Mouse (Mus musculus) left cerebral cortex, adult 18-20 months (tissue): ENCODE data around the gene BC048403. TPM values are rescaled to one million over a fixed set of nuclear protein-coding genes. Genes with fewer than 3 reads are reported as not detected.

ENCODE experiments used
- DNase-seq, 2 experiments: peaks; one replicate each; pipeline ENCODE4 v3.0.0; 2021 to 2022; ENCODE audit warnings: low spot score in 2 of 2, mixed read lengths in 1 of 2
- long read RNA-seq, 2 experiments: library from polyadenylated mRNA; stranded (forward); transcript quantifications; one replicate each; pipeline ENCODE4 v2.0.0; 2021
- total RNA-seq, 2 experiments: library from RNA; stranded (reverse); gene quantifications; 2 replicates each; pipeline ENCODE4 v1.2.3; 2021

The BC048403 gene
- 10 to 100 TPM; 10.1 TPM for total RNA-seq
- long read RNA-seq, experiment 1, partial matches to known transcripts, result 0 of 4 reads
- long read RNA-seq, experiment 1, other reads (novel, unspliced or antisense), result 0 of 4 reads
- long read RNA-seq, experiment 2, transcript BC048403-201 (3 exons, 3,123 nt), result major isoform, 6 of 7 reads
- long read RNA-seq, experiment 2, partial matches to known transcripts, result 0 of 7 reads
- long read RNA-seq, experiment 2, other reads (novel, unspliced or antisense), result 0 of 7 reads

- DNase-seq, result peak; percentile 85 to 89
These were observed at the start of gene BC048403 for GRCm38 (mm10) chr10:121739548-121740505. BC048403 (plus strand) TSS chr10:121739937.

DNA sequence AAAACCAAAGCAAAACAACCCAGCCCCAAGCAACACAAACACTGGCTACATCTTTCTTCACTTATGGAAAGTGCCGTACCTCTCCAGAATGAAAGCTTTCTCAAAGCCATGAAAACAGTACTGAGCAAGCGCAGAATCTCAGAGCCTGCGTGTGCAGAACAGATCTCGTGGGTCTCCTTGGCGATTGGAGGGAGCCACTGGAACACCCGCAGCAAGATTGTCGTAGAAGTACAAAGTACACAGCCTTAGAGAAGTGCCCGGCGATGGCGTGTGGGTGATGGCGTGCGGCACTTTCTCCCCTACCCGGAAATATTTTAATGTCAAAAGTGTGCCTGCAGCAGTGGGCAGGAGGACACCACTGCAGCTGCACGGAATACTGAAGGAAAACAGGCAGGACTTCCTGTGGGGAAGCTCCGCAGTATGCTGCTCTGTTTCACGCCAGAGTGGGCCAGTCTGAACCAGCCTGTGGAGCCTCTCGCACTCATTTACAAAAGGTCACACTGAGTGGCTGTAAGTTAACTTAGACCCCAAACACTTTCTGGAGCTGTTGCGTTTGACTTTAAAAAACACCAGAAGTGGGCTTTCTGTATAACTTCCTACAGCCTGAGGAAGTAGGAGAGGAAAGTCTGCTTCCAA is 46.7 kb upstream of the BC048403 start:
- DNase-seq, result no peak

DNA sequence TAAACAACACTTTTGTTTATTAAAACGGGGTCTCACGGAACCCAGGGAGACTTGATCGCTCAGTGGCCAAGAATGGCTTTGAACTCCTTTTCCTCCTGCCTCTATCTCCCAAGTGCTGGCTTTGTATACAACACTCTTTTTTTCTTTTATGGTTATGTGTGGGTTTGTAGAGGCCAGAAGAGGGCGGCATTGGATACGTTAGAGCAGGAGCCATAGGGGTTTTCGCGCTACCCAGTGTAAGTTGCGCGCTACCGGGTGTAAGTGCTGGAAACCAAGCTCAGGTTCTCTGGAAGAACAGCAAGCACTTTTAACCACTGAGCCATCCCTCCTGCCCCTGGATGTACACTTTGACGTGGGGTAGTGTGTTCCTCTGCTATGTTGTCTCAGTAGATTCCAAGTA is 45.2 kb upstream of the BC048403 start:
- no peak for DNase-seq

- peak in 1 of 2 experiments; percentile 51 for DNase-seq
These were observed 38.2 kb upstream of the BC048403 start for GRCm38 (mm10) chr10:121701296-121702248.

DNA sequence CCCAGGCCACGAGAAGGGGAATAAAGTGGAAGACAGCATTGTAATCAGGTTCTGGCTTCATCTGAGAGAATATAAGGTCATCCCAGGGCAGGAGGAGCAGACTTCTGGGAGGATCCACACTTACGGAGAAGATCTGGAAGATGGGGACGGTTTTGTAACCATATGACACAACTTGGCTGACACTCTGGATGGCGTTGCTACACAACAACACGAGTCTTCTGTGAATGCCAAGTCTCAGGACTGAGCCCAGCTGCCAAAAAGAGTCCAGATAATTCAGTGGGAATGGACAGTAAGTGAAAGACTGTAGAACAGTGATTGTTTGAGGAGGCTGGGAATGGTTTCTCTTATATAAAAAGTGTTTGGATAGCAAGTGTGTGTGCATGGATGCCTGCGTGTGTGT is 36.1 kb upstream of the BC048403 start:
- no peak for DNase-seq

DNA sequence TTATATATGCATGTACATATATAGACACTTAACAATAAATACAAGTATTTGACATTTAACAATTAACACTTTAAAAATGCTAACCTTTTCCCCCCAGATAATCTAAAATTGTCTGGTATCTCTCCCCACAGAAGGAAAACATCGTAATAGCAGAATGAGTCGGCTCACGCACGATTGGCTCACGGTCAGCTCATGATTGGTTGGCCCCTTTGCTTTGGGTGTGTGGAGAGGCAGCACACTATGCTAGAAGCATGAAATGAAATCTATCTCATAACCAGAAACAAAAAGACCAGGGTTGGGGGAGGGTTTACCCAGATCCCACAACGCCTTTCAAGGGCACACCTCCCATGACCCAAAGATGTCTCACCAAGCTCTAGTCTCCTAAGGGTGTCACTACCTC is 34.9 kb upstream of the BC048403 start:
- DNase-seq, result no peak

GRCm38 (mm10) chr10:121705399-121706163 is 34.2 kb upstream of the BC048403 start:
- DNase-seq, result no peak

DNA sequence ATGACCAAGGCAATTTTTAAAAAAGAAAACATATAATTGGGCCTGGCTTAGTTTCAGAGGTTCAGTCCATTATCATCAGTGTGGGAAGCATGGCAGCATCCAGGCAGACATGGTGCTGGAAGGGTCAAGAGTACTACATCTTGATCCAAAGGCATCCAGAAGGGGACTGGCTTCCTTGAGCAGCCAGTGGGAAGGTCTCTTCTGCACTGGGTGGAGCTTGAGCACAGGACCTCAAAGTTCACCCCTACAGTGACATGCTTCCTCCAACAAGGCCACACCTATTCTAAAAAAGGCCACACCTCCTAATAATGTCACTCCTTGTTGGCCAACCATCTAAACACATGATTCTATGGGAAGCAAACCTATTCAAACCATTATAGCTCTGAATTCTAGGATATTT is 22.9 kb upstream of the BC048403 start:
- DNase-seq, result no peak

DNA sequence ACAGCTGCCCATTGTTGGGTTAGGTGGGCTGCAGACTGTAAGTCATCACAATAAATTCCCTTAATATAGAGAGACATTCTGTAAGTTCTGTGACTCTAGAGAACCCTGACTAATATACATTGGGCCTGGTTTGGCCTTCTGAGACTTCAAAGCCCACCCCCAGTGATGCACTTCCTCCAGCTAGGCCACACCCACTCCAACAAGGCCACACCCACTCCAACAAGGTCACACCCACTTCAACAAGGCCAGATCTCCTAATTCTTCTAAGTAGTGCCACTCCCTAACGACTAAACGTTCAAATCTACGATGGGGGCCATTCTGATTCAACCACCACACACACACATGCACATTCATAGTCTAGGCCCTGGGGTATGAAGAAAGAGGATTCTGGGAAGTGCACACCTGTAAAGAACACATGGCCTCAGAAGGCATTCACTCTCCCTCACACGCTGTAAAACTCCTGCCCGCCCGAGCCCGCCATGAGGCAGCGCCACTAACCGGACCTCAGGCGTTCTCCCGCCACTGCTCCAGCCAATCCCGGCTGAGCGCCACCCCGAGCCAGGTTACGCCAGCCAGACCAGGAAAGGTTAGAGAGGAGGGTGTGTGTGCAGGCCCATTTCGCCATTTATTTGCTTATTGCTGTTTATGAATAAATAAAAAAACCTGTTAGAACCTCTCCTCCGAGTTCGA is 20.7 kb upstream of the BC048403 start:
- DNase-seq, result no peak

DNA sequence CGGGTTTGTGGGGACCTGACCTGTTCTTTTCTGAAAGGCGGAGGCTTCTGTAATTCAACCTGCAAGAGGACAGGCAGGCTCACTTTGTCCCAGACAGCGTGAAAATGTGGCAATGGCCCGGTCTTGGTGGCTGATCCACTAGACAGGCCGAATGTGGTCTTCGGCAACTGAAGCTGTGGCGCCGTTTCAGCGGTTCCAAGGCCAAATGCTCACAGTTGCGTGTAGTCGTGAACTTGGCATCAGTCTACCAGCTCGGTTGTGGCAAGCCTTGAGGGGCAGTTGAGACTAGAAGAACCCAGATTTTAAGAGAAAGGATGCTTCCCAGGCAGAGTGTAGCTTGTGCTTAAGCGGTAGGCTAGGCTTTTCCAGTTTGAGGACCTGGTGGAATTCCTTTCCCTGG is 19.0 kb upstream of the BC048403 start:
- no peak for DNase-seq

DNA sequence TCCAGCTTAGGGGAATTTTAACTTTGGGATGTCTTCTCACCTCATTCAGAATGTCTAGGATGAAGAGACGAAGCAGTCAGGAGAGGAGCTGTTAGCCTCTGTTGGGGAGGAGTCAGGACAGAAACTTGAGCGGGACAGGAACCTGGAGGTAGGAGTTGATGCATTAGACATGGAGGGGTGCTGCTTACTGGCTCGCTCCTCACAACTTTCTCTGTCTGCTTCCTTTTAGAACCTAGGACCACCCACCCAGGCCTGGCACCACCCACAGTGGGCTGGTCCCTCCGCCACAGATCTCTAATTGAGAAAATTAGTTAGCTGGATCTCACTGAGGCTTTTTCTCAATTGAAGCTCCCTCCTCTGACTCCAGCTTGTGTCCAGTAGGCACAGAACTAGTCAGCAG is 13.2 kb upstream of the BC048403 start:
- no peak for DNase-seq

DNA sequence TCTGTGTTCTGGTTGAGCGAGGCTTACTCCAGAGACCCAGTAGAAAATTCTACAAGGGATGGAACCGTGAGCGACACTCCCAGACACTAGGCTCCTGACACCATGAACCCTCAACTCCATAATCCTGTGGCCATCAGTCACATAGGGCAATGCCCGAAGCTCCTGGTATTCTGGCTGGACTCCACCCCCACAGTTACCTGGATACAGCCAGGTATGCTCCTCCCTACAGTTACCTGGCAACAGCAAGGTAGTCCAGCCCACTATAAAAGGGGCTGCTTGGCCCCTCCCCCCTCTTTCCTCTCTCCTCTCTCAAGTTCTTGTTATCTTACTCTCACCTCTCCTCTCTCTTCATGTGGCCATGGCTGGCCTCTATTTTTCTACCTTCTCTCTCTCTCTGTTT is 12.6 kb upstream of the BC048403 start:
- no peak for DNase-seq

DNA sequence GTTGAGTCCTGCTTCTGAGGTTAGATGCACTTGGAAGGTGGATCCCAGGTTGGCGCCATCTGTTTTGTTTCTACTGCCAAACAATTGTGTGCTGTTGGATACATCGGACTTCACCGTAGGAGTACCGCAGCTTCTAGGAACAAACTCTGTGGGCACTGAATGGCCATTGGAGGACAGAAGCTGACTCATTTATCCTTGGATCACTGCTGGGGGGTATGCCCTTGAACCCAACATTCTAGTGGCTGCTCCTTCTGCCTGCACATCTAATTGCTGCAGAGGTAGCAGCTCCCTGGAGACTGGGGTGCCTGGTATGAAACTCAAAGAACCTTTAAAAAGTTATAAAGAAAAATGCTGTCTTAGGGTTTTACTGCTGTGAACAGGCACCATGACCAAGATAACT is 11.5 kb upstream of the BC048403 start:
- DNase-seq, result no peak

- DNase-seq, result no peak
These were observed 8.6 kb upstream of the BC048403 start for GRCm38 (mm10) chr10:121731048-121731725.

DNA sequence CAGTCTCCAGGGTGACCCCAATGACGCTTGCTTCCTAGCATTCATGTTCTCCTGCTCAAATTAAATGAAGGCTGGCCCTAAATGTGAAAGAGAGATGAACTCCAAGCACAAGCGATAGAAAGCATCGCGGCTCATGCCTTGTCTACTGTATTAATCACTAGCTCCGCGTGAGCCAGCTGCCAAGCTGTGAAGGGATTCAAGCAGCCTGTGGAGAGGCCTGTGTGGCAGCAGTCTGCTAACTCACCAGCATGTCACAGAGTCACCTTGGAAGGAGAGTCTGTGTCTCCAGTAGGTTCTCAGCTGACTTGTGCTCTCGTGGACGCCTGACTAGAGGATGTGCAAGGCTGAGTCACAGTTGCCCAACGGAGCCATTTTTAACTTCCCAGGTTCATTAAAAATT is 7.2 kb upstream of the BC048403 start:
- DNase-seq, result no peak

DNA sequence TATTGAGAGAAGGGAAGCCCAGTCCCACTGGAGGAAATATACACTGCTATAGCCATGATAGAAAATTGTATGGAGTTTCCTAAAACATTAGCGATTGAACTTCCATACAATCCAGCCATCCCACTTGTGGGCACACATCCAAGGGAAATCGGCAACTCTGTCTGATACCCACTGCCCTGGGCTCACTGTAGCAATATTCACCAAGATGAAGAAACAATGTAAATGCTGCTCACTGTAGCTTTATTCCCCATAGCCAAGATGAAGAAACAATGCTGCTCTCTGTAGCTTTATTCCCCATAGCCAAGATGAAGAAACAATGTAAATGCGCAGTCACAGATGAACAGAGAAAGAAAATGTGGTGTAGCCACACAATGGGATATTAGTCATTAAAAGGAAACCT is 2.5 kb upstream of the BC048403 start:
- no peak for DNase-seq

DNA sequence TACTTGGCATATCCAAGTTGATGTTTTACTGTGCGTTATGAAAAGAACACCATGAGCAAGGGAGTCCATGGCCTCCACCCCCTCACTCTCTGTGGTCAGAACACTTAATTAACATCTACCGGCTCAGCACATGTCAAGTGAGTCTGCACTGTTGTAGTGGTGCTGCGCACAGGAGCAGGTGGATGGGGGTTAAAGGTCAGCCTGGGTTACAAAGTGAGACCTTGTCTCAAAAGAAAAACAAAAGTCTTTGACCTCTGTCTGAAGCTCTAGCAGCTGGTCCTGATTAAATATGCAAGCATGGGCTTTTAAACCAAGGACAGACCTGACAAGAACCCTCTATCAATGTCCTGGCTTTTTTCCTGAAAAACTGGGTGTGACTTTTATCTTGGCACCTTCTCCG is 2.6 kb downstream of the BC048403 start:
- DNase-seq, result no peak

DNA sequence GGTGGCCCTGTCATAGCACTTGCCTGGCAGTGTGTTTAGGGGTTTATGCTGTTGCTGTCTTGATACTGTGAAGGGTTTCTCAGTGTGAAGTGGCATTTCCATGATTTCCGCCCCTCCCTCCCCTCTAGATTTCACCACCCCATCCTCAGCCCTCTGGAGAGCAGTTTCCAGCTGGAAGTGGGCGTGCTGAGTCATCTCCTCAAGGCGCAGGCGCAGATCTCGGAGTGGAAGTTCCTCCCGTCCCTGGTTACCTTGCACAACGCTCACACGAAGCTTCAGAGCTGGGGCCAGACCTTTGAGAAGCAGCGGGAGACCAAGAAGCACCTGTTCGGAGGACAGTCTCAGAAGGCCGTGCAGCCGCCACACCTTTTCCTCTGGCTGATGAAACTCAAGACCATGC is 10.4 kb downstream of the BC048403 start:
- peak; percentile 80 to 81 for DNase-seq

DNA sequence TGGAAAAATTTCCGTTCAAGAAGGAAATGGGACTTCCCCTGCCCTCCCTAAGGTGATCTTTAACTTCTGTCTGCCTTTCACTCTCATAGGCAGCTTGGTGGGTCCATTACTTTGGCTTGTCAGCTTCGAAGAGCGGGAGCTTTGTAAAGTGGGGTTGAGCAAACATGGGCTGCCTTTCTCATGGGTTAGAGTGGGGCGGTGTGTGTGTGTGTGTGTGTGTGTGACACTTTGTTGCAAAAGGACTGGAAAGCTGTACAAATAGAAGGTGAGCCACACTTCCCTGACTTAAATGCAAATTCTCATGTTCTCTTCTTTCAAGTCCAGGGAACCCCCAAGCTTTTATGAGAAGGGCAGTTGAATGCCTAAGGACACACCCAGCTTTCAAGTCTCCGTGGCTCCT is 14.5 kb downstream of the BC048403 start:
- no peak for DNase-seq
